Mouse (Mus musculus): ENCODE results near the gene Mfap5. TPM values are rescaled to one million over a fixed set of nuclear protein-coding genes. Genes with fewer than 3 reads are reported as not detected.
"Not testable (repeated sequence)": the region's sequence is repeated elsewhere in the genome, so short reads cannot be mapped to it uniquely, and the experiment has no call there.

The Mfap5 gene
- polyA plus RNA-seq, 1 experiment from 2014 or later, result 0.75 TPM

DNA sequence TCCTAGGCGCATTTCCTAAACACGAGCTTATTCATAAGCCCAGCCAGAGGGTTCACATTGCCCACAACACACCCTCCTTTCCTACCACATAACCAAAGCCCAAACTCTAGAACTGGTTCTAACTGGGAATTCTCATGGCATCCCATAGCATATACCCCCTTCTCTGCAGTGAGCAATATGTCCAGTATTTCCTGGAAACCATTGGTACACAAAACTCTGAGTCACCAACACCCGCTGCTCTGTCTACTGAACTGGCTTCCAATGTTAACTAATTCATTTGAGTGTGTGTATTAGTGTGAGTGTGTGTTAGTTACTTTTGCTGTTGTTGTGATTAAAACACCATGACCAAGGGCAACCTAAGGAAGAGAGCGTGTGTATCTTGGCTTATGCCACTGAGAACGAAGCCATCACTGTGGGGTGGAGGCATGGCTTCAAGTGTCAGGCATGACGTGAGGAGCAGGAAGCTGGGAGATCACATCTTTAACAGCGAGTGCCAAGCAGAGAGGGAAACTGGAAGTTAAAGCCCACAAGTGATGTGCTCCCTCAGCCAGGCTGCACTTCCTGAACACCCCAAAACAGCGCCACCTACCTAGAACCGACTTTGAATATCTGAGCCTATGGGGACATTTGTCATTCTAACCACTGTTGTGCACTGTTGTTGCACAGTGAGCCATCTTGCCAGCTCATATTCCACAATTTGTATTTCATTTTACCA, 59.6 kb downstream of the Mfap5 start:
- H3K4me3 ChIP-seq (ENCODE audit: low read depth, low read length), result no peak overlapping the region
- no peaks in the 10 kb centered on the region for H3K36me3 ChIP-seq (ENCODE audit: control insufficient read depth, insufficient read depth, low read length)
- H3K9ac ChIP-seq (ENCODE audit: low read length), result no peak overlapping the region
- no peaks in the 10 kb centered on the region for H3K27me3 ChIP-seq (ENCODE audit: control insufficient read depth, insufficient read depth, low read length)
- WGBS, result 93% methylated on average over 9 of the region's 9 CpGs
- DNase-seq (ENCODE audit: low spot score, missing footprints) (peak; percentile 65), ATAC-seq (ENCODE audit: low FRiP score) (no peak)
- H3K27ac ChIP-seq (ENCODE audit: low read depth, low read length), result no peak overlapping the region
- H3K4me2 ChIP-seq, result no peak overlapping the region
- H3K4me1 ChIP-seq (ENCODE audit: control insufficient read depth, insufficient read depth, low read length), result no peaks in the 10 kb centered on the region
- no peaks in the 10 kb centered on the region for H3K9me3 ChIP-seq (ENCODE audit: control insufficient read depth, low read length)

DNA sequence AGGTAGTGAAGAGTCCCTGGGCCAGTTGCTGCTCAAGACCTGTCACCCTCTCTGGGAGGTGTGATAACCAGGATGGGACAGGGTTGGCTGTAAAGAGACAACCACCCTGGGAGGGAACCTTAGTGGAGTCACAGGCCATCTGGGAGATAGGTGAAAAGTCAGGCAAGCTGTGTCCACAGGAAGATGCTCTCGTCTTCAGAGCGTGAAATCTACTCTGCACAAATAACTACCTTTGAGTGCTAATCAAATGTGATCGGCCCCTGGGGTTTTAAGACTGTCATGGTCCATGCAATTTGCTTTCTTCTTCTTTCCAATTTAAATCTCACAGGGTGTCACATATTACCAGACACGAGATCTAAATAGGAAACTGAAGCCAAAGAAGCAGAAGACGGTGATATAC, 63.5 kb downstream of the Mfap5 start:
- Histone ChIP-seq H3K4me1 (ENCODE audit: control insufficient read depth, insufficient read depth, low read length) (no peaks in the 10 kb centered on the region), H3K4me3 (ENCODE audit: low read depth, low read length) (no peak overlapping the region), H3K27ac (ENCODE audit: low read depth, low read length) (no peak overlapping the region), H3K9me3 (ENCODE audit: control insufficient read depth, low read length) (no peaks in the 10 kb centered on the region), H3K4me2 (no peak overlapping the region), H3K9ac (ENCODE audit: low read length) (no peak overlapping the region), H3K27me3 (ENCODE audit: control insufficient read depth, insufficient read depth, low read length) (no peaks in the 10 kb centered on the region), H3K36me3 (ENCODE audit: control insufficient read depth, insufficient read depth, low read length) (no peaks in the 10 kb centered on the region)
- peak; percentile 73 for DNase-seq (ENCODE audit: low spot score, missing footprints)
- WGBS, result 56% methylated on average over 5 of the region's 5 CpGs
- no peak for ATAC-seq (ENCODE audit: low FRiP score)

DNA sequence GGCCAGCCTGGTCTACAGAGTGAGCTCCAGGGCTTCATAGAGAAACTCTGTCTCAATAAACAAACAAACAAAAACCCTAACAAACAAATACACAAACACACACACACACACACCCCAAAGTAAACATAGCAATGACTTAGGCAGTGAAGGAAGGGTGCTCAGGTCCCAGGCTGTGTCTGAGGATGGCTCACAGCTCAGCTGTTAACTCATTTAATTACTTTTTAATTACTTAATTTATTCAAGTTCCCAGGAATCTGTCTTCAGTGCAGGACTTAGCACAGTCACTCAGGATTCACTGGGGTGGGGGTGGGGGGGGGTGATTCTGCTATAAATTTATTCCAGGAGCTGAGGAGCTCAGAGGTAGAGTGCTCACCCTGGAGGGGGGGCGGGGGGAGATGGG, 64.1 kb downstream of the Mfap5 start:
- Histone ChIP-seq H3K4me2 (no peak overlapping the region), H3K9me3 (ENCODE audit: control insufficient read depth, low read length) (no peaks in the 10 kb centered on the region), H3K4me1 (ENCODE audit: control insufficient read depth, insufficient read depth, low read length) (no peaks in the 10 kb centered on the region), H3K27ac (ENCODE audit: low read depth, low read length) (no peak overlapping the region), H3K9ac (ENCODE audit: low read length) (no peak overlapping the region), H3K27me3 (ENCODE audit: control insufficient read depth, insufficient read depth, low read length) (no peaks in the 10 kb centered on the region), H3K36me3 (ENCODE audit: control insufficient read depth, insufficient read depth, low read length) (no peaks in the 10 kb centered on the region), H3K4me3 (ENCODE audit: low read depth, low read length) (no peak overlapping the region)
- WGBS, result 64% methylated on average over 1 of the region's 1 CpGs
- DNase-seq (ENCODE audit: low spot score, missing footprints) (no peak), ATAC-seq (ENCODE audit: low FRiP score) (peak; percentile 24; the same call in 1 of the 2 replicates)

DNA sequence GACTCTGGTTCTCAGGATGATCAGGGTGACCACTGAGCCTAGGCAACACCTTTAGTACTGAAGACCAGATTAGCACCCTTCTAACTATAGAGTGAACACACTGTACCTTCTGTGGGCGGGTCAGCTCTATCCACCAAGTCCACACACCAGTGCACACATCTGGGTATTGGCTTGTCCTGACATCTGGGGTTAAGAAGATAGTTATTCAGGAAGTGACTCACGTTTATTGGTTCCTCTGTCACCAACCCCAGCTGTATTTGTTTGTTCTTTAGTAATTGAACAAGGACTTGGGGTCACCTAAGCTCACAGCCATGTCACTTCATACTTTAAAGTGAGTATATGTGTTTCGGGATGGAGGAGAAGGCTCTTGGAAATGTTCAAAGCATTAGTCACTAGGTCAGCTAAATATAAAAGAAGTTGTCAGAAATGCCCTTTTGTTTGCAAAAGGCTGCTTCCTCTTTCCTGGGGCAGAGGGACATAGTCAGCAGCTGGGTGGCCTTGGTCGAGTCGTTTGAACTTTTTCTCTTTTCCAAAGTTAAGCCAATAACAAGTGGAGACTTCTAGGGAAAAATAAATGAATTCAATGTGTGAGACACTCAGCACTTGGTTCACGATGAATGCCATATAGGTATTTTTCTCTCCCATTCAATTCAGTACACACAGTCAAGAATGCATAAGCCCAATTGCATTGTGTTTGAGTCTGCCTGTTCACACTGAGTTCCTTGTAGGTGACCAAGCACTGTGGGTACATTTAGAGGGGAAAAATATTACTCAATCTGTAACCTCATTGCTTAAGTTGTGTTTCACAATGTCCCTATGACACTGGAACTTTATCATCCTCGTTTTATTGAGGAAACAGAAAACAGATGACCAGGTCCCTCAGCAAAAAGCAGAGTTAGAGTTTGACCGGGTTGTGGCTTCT, 65.3 kb downstream of the Mfap5 start:
- no peak overlapping the region for H3K4me3 ChIP-seq (ENCODE audit: low read depth, low read length)
- ATAC-seq (ENCODE audit: low FRiP score), result no peak
- peak; percentile 19 for DNase-seq (ENCODE audit: low spot score, missing footprints)
- WGBS, result 73% methylated on average over 8 of the region's 8 CpGs
- no peaks in the 10 kb centered on the region for H3K4me1 ChIP-seq (ENCODE audit: control insufficient read depth, insufficient read depth, low read length)
- H3K36me3 ChIP-seq (ENCODE audit: control insufficient read depth, insufficient read depth, low read length), result no peaks in the 10 kb centered on the region
- no peak overlapping the region for H3K4me2 ChIP-seq
- H3K9ac ChIP-seq (ENCODE audit: low read length), result no peak overlapping the region
- H3K27me3 ChIP-seq (ENCODE audit: control insufficient read depth, insufficient read depth, low read length), result no peaks in the 10 kb centered on the region
- H3K27ac ChIP-seq (ENCODE audit: low read depth, low read length), result no peak overlapping the region
- no peaks in the 10 kb centered on the region for H3K9me3 ChIP-seq (ENCODE audit: control insufficient read depth, low read length)

DNA sequence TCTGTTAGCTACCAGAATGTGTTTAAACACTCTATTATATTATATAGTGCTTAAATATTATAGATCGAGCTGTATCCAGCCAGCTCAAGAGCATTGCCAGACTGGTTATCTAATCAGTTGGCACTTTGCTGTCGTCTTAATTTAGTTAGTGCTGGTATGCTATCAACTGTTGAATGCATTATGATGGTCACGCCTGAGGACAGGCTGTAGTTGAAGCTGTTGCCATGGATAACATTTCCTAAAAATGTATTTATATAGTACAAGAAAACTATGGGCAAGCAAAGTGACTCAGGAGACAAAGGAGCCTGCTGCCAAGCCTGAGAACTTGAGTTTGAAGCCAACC, 65.9 kb downstream of the Mfap5 start:
- Histone ChIP-seq H3K4me3 (ENCODE audit: low read depth, low read length) (no peak overlapping the region), H3K27me3 (ENCODE audit: control insufficient read depth, insufficient read depth, low read length) (no peaks in the 10 kb centered on the region), H3K4me1 (ENCODE audit: control insufficient read depth, insufficient read depth, low read length) (no peaks in the 10 kb centered on the region), H3K9me3 (ENCODE audit: control insufficient read depth, low read length) (no peaks in the 10 kb centered on the region), H3K4me2 (no peak overlapping the region), H3K9ac (ENCODE audit: low read length) (no peak overlapping the region), H3K36me3 (ENCODE audit: control insufficient read depth, insufficient read depth, low read length) (no peaks in the 10 kb centered on the region), H3K27ac (ENCODE audit: low read depth, low read length) (no peak overlapping the region)
- ATAC-seq (ENCODE audit: low FRiP score), result no peak
- 85% methylated on average over 3 of the region's 3 CpGs for WGBS
- peak; percentile 57 for DNase-seq (ENCODE audit: low spot score, missing footprints)

DNA sequence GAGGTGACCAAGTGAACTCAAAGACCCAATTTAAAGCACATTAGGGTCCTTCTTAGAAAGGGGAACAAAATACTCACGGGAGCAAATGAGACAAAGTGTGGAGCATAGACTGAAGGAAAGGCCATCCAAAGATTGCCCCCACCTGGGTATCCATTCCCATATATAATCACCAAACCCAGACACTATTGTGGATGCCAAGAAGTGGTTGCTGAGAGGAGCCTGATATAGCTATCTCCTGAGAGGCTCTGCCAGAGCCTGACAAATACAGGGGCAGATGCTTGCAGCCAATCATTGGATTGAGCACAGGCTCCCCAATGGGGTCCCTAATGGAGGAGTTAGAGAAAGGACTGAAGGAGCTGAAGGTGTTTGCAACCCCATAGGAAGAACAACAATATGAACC, 69.4 kb downstream of the Mfap5 start:
- H3K36me3 ChIP-seq (ENCODE audit: control insufficient read depth, insufficient read depth, low read length); H3K4me2 ChIP-seq; H3K4me1 ChIP-seq (ENCODE audit: control insufficient read depth, insufficient read depth, low read length); DNase-seq (ENCODE audit: low spot score, missing footprints); H3K4me3 ChIP-seq (ENCODE audit: low read depth, low read length); ATAC-seq (ENCODE audit: low FRiP score); H3K27me3 ChIP-seq (ENCODE audit: control insufficient read depth, insufficient read depth, low read length); H3K9me3 ChIP-seq (ENCODE audit: control insufficient read depth, low read length); H3K27ac ChIP-seq (ENCODE audit: low read depth, low read length); H3K9ac ChIP-seq (ENCODE audit: low read length): not testable (repeated sequence)
- 78% methylated on average over 1 of the region's 1 CpGs for WGBS

DNA sequence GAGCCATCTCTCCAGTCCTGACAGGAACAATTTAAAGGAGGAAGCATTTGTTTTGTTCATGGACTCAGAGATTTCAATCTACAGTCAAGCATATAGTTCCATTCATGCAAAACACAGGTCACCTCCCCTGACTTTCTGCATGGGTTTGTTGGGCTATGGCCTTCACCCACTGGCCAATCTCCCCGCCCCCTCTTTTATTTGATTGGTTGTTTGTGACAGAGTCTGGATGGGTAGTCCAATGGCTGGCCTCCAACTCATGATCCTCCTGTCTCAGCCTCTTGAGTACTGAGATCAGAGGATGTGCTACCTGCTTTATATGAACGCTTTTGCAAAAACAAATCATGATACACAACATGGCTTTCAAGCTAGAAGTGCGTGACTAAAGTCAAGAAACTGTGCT, 71.4 kb downstream of the Mfap5 start:
- Histone ChIP-seq H3K36me3 (ENCODE audit: control insufficient read depth, insufficient read depth, low read length) (no peaks in the 10 kb centered on the region), H3K4me1 (ENCODE audit: control insufficient read depth, insufficient read depth, low read length) (no peaks in the 10 kb centered on the region), H3K4me3 (ENCODE audit: low read depth, low read length) (no peak overlapping the region), H3K27me3 (ENCODE audit: control insufficient read depth, insufficient read depth, low read length) (no peaks in the 10 kb centered on the region), H3K4me2 (no peak overlapping the region), H3K9me3 (ENCODE audit: control insufficient read depth, low read length) (no peaks in the 10 kb centered on the region), H3K27ac (ENCODE audit: low read depth, low read length) (no peak overlapping the region), H3K9ac (ENCODE audit: low read length) (no peak overlapping the region)
- ATAC-seq (ENCODE audit: low FRiP score) (no peak), DNase-seq (ENCODE audit: low spot score, missing footprints) (no peak)
- WGBS, result 92% methylated on average over 3 of the region's 3 CpGs

Other genes starting within 250 kb of the Mfap5 start
- gene Klrg1, start 223.0 kb upstream of the Mfap5 start, polyA plus RNA-seq (2014; fragmentation: Nextera tagmentation; extraction: Ambion mirVana), result 0.11 and 0.31 TPM in 2 replicates
- 89.9 and 92.4 TPM in 2 replicates for gene M6pr, start 197.1 kb upstream of the Mfap5 start, polyA plus RNA-seq (2014; fragmentation: Nextera tagmentation; extraction: Ambion mirVana)
- gene Phc1, start 165.3 kb upstream of the Mfap5 start, polyA plus RNA-seq (2014; fragmentation: Nextera tagmentation; extraction: Ambion mirVana), result 30.7 and 34.7 TPM in 2 replicates
- gene Rimklb, start 7.1 kb upstream of the Mfap5 start, polyA plus RNA-seq (2014; fragmentation: Nextera tagmentation; extraction: Ambion mirVana), result 67.4 and 70.1 TPM in 2 replicates
- not detected in 2 replicates for gene Aicda, start 48.0 kb downstream of the Mfap5 start, polyA plus RNA-seq (2014; fragmentation: Nextera tagmentation; extraction: Ambion mirVana)
- gene Apobec1, start 96.6 kb downstream of the Mfap5 start, polyA plus RNA-seq (2014; fragmentation: Nextera tagmentation; extraction: Ambion mirVana), result 2.0 and 2.5 TPM in 2 replicates
- gene Gdf3, start 104.2 kb downstream of the Mfap5 start, polyA plus RNA-seq (2014; fragmentation: Nextera tagmentation; extraction: Ambion mirVana), result 0.05 TPM in 1 of 2 replicates, not detected in the other
- not detected in 2 replicates for gene Dppa3, start 120.6 kb downstream of the Mfap5 start, polyA plus RNA-seq (2014; fragmentation: Nextera tagmentation; extraction: Ambion mirVana)
- 0.22 TPM in 1 of 2 replicates, not detected in the other for gene Nanog, start 201.6 kb downstream of the Mfap5 start, polyA plus RNA-seq (2014; fragmentation: Nextera tagmentation; extraction: Ambion mirVana)